8 mouse cellular contexts compared by ENCODE assay signal in genomic region chr13:119409330-119409707, GRCm38 (mm10). TPM values are rescaled to one million over a fixed set of nuclear protein-coding genes. Genes with fewer than 3 reads are reported as not detected.
DNase-seq lines count a peak whose midpoint lies in the region; ATAC-seq and TF ChIP-seq lines count a peak whose summit lies in the region.

No protein-coding gene starts in this region.

- TF ChIP-seq EP300 in stomach, postnatal 0 days (optimal IDR thresholded peaks at IDR 0.05), result no peak

- in situ Hi-C loops in ES-E14 (cut with MboI; ENCODE audit: low sequenced_read_pairs in 2 of 2, unreplicated experiment in 2 of 2), result no loop called here

- peak overlapping the region; percentile 75 to 93 for H3K4me3 ChIP-seq in ES-E14 (ENCODE audit: insufficient read depth in 1 of 2, low read depth in 1 of 2, low read length in 2 of 2, poor library complexity in 1 of 2, severe bottlenecking in 1 of 2)
- peak overlapping the region; percentile 79 for H3K4me3 ChIP-seq in embryonic fibroblast, embryonic 13.5 days (ENCODE audit: insufficient read depth, low read length)
- H3K4me3 ChIP-seq in heart, embryonic 15.5 days, result peak overlapping the region; percentile 83
- peak overlapping the region; percentile 76 for H3K4me3 ChIP-seq in stomach, postnatal 0 days (ENCODE audit: low read depth, low read length)

- H3K36me3 ChIP-seq in ES-E14 (ENCODE audit: control insufficient read depth, insufficient read depth, low read length, poor library complexity, severe bottlenecking), result peaks cover 2% of the 10 kb centered on the region; the same call in 1 of the 2 replicates
- H3K36me3 ChIP-seq in heart, embryonic 15.5 days, result peaks cover 2% of the 10 kb centered on the region; the same call in 1 of the 2 replicates
- H3K36me3 ChIP-seq in stomach, postnatal 0 days (ENCODE audit: control insufficient read depth, insufficient read depth, low read length), result no peaks in the 10 kb centered on the region

- H3K9ac ChIP-seq in ES-E14 (ENCODE audit: insufficient read depth, low read depth, low read length, poor library complexity, severe bottlenecking), result peak overlapping the region; percentile 86; the same call in 1 of the 2 replicates
- H3K9ac ChIP-seq in heart, embryonic 15.5 days, result peak overlapping the region; percentile 91
- peak overlapping the region; percentile 85 for H3K9ac ChIP-seq in stomach, postnatal 0 days (ENCODE audit: low read length)

- ATAC-seq in heart, embryonic 15.5 days (replicated peaks; ENCODE audit: insufficient number of reproducible peaks, insufficient read depth, low FRiP score, low read depth), result peak; percentile 72
- peak; percentile 44 for ATAC-seq in megakaryocyte, adult 5-6 weeks (ENCODE audit: poor library complexity, severe bottlenecking)
- ATAC-seq in stomach, postnatal 0 days (ENCODE audit: low FRiP score, low TSS enrichment), result peak; percentile 85
- ATAC-seq in activated CD4-positive, CD25-positive, alpha-beta regulatory T cell, adult 4 months, result no peak

- H3K27me3 ChIP-seq in heart, embryonic 15.5 days, result no peaks in the 10 kb centered on the region
- no peaks in the 10 kb centered on the region for H3K27me3 ChIP-seq in stomach, postnatal 0 days (ENCODE audit: control insufficient read depth, insufficient read depth, low read length)

- H3K4me2 ChIP-seq in heart, embryonic 15.5 days, result peak overlapping the region; percentile 69
- peak overlapping the region; percentile 80 for H3K4me2 ChIP-seq in stomach, postnatal 0 days (replicated peaks; ENCODE audit: low read depth)

- TF ChIP-seq POLR2A in embryonic fibroblast, embryonic 13.5 days (IDR thresholded peaks at IDR 0.05; ENCODE audit: low read depth, low read length), result peak; percentile 86

- H3K27ac ChIP-seq in ES-E14 (ENCODE audit: insufficient read depth, low read depth, low read length, poor library complexity, severe bottlenecking), result no peak overlapping the region
- peak overlapping the region; percentile 94 for H3K27ac ChIP-seq in embryonic fibroblast, embryonic 13.5 days (ENCODE audit: insufficient read depth, low read length)
- H3K27ac ChIP-seq in heart, embryonic 15.5 days, result peak overlapping the region; percentile 99
- peak overlapping the region; percentile 92 for H3K27ac ChIP-seq in stomach, postnatal 0 days (replicated peaks)

- no peaks in the 10 kb centered on the region for H3K9me3 ChIP-seq in ES-E14 (ENCODE audit: control insufficient read depth, insufficient read depth, low read depth, low read length)
- no peaks in the 10 kb centered on the region for H3K9me3 ChIP-seq in heart, embryonic 15.5 days (replicated peaks)
- H3K9me3 ChIP-seq in stomach, postnatal 0 days (ENCODE audit: control insufficient read depth, low read length), result no peaks in the 10 kb centered on the region

- TF ChIP-seq CTCF in embryonic fibroblast, embryonic 13.5 days (IDR thresholded peaks at IDR 0.05; ENCODE audit: borderline replicate concordance, insufficient read depth, low read length), result no peak
- no peak for TF ChIP-seq CTCF in stomach, postnatal 0 days (IDR thresholded peaks at IDR 0.05; ENCODE audit: low read depth)

- peak; percentile 75 for DNase-seq in ES-E14 (ENCODE audit: low read depth, low spot score)
- peak; percentile 85 for DNase-seq in adrenal gland, postnatal 10 days
- DNase-seq in kidney, postnatal 25 days, result peak; percentile 85 to 92
- peak; percentile 85 for DNase-seq in stomach, postnatal 0 days (ENCODE audit: low spot score)

- WGBS in heart, embryonic 15.5 days, result 0% methylated on average over 13 of the region's 13 CpGs
- under 1% methylated on average over 13 of the region's 13 CpGs for WGBS in stomach, postnatal 0 days

- peaks cover 2 to 10% of the 10 kb centered on the region in 2 experiments; a peak in 3 of 4 replicates for H3K4me1 ChIP-seq in ES-E14 (ENCODE audit: control insufficient read depth in 2 of 2, insufficient read depth in 2 of 2, low read length in 2 of 2, poor library complexity in 1 of 2)
- peaks cover 5% of the 10 kb centered on the region; the same call in 1 of the 2 replicates for H3K4me1 ChIP-seq in embryonic fibroblast, embryonic 13.5 days (ENCODE audit: control insufficient read depth, insufficient read depth, low read length)
- peaks cover 27% of the 10 kb centered on the region for H3K4me1 ChIP-seq in heart, embryonic 15.5 days (replicated peaks)
- H3K4me1 ChIP-seq in stomach, postnatal 0 days (replicated peaks; ENCODE audit: control insufficient read depth, insufficient read depth), result no peaks in the 10 kb centered on the region

TF ChIP-seq in ES-E14, 5 proteins besides CTCF, POLR2A, EP300 and RAD21:
- TF ChIP-seq ZNF384 (IDR thresholded peaks at IDR 0.05; ENCODE audit: low read depth, low read length) (peak; percentile 94), ZC3H11A (IDR thresholded peaks at IDR 0.05; ENCODE audit: borderline replicate concordance, low read depth, low read length) (no peak)

RNA-seq across cellular contexts. Expression of gene Paip1, which starts 19.1 kb away (rescaled TPM):
- total RNA-seq in ES-E14 (2012; rRNA removed), result 15.0 and 25.6 TPM in 2 replicates
- total RNA-seq in adrenal gland, postnatal 10 days (2021), result 100 to 1,000 TPM; 106 TPM
- polyA plus RNA-seq in embryonic fibroblast, embryonic 13.5 days (2011; ENCODE audit: insufficient read length, low read depth, missing spikeins), result 147 and 149 TPM in 2 replicates
- polyA plus RNA-seq in heart, embryonic 15.5 days (2015; fragmentation: Nextera tagmentation; extraction: Ambion mirVana), result 30.3 and 33.2 TPM in 2 replicates
- 59.1 and 65.9 TPM in 2 replicates for total RNA-seq in megakaryocyte, adult 5-6 weeks (2015)
- 57.1 and 58.9 TPM in 2 replicates for total RNA-seq in megakaryocyte, adult 5-6 weeks (2017)
- polyA plus RNA-seq in stomach, postnatal 0 days (2015; fragmentation: Nextera tagmentation; extraction: Ambion mirVana), result 41.8 and 47.1 TPM in 2 replicates
- polyA plus RNA-seq in activated CD4-positive, CD25-positive, alpha-beta regulatory T cell, adult 4 months (2017; shearing (Covaris generic)), result 10 to 100 TPM; 41.4 to 48.2 TPM

RNA-seq across cellular contexts. Expression of gene 4833420G17Rik, which starts 53.2 kb away (rescaled TPM):
- total RNA-seq in ES-E14 (2012; rRNA removed), result 25.0 and 28.9 TPM in 2 replicates
- total RNA-seq in adrenal gland, postnatal 10 days (2021), result 10 to 100 TPM; 20.8 to 26.3 TPM
- polyA plus RNA-seq in embryonic fibroblast, embryonic 13.5 days (2011; ENCODE audit: insufficient read length, low read depth, missing spikeins), result 42.8 and 47.0 TPM in 2 replicates
- polyA plus RNA-seq in heart, embryonic 15.5 days (2015; fragmentation: Nextera tagmentation; extraction: Ambion mirVana), result 35.3 and 39.7 TPM in 2 replicates
- 52.9 and 59.7 TPM in 2 replicates for total RNA-seq in megakaryocyte, adult 5-6 weeks (2015)
- total RNA-seq in megakaryocyte, adult 5-6 weeks (2017), result 40.8 and 46.8 TPM in 2 replicates
- 24.1 and 24.4 TPM in 2 replicates for polyA plus RNA-seq in stomach, postnatal 0 days (2015; fragmentation: Nextera tagmentation; extraction: Ambion mirVana)
- 10 to 100 TPM; 79.0 to 99.7 TPM for polyA plus RNA-seq in activated CD4-positive, CD25-positive, alpha-beta regulatory T cell, adult 4 months (2017; shearing (Covaris generic))
